Mouse (Mus musculus) lung, postnatal 25 days (tissue): ENCODE measurements around the gene Pbrm1.
A peak's percentile ranks its signal among the peaks of the same experiment; 100 is the strongest.

ENCODE experiments used
- DNase-seq: peaks from one replicate; pipeline ENCODE4 v3.0.0; 2022; ENCODE audit warnings: low spot score

Pbrm1 gene

GRCm38 (mm10) chr14:31018860-31019291 is at the start of gene Pbrm1, which contains the start of gene Gnl3:
Pbrm1 (plus strand) TSS chr14:31019138.
Gnl3 (minus strand) TSS chr14:31019152.
- peak; percentile 97 for DNase-seq

- peak; percentile 15 for DNase-seq
Observed at GRCm38 (mm10) chr14:30974204-30974603, 44.7 kb upstream of the Pbrm1 start.

GRCm38 (mm10) chr14:30976222-30976621 is 42.7 kb upstream of the Pbrm1 start:
- no peak for DNase-seq

GRCm38 (mm10) chr14:30996417-30996816 is 22.5 kb upstream of the Pbrm1 start:
- DNase-seq: no peak

- DNase-seq: no peak
Observed at GRCm38 (mm10) chr14:31000356-31000755, 18.6 kb upstream of the Pbrm1 start.

GRCm38 (mm10) chr14:31000816-31001306 is 18.1 kb upstream of the Pbrm1 start:
- DNase-seq: no peak

- peak; percentile 85 for DNase-seq
Observed at GRCm38 (mm10) chr14:31001307-31002205, 17.4 kb upstream of the Pbrm1 start, which contains the start of the genes Glt8d1 and Spcs1. Glt8d1 (plus strand) TSS chr14:31001400. Spcs1 (minus strand) TSS chr14:31001672.

GRCm38 (mm10) chr14:31004527-31004926 is 14.4 kb upstream of the Pbrm1 start:
- DNase-seq: no peak

GRCm38 (mm10) chr14:31006779-31007178 is 12.2 kb upstream of the Pbrm1 start:
- no peak for DNase-seq

GRCm38 (mm10) chr14:31011588-31011987 is 7.3 kb upstream of the Pbrm1 start:
- DNase-seq: no peak

GRCm38 (mm10) chr14:31013928-31014327 is 5.0 kb upstream of the Pbrm1 start:
- DNase-seq: no peak

- no peak for DNase-seq
Observed at GRCm38 (mm10) chr14:31016063-31016462, 2.9 kb upstream of the Pbrm1 start.

GRCm38 (mm10) chr14:31017854-31018253 is 1.1 kb upstream of the Pbrm1 start:
- DNase-seq: no peak

GRCm38 (mm10) chr14:31019331-31020205 is 630 bp downstream of the Pbrm1 start:
- DNase-seq: peak; percentile 79

- DNase-seq: no peak
Observed at GRCm38 (mm10) chr14:31022579-31022978, 3.6 kb downstream of the Pbrm1 start.

GRCm38 (mm10) chr14:31025785-31026184 is 6.8 kb downstream of the Pbrm1 start:
- no peak for DNase-seq

GRCm38 (mm10) chr14:31045296-31045695 is 26.4 kb downstream of the Pbrm1 start:
- no peak for DNase-seq

GRCm38 (mm10) chr14:31045817-31046216 is 26.9 kb downstream of the Pbrm1 start:
- DNase-seq: no peak

- DNase-seq: peak; percentile 43
Observed at GRCm38 (mm10) chr14:31062277-31062676, 43.3 kb downstream of the Pbrm1 start.

- no peak for DNase-seq
Observed at GRCm38 (mm10) chr14:31069086-31069733, 50.3 kb downstream of the Pbrm1 start.

- DNase-seq: no peak
Observed at GRCm38 (mm10) chr14:31078597-31079208, 59.8 kb downstream of the Pbrm1 start.
